Mouse (Mus musculus): Measurements from ENCODE around the gene Krt87. TPM values are rescaled to one million over a fixed set of nuclear protein-coding genes. Genes with fewer than 3 reads are reported as not detected.

Krt87 gene
- polyA plus RNA-seq, 1 experiment, result not detected

DNA sequence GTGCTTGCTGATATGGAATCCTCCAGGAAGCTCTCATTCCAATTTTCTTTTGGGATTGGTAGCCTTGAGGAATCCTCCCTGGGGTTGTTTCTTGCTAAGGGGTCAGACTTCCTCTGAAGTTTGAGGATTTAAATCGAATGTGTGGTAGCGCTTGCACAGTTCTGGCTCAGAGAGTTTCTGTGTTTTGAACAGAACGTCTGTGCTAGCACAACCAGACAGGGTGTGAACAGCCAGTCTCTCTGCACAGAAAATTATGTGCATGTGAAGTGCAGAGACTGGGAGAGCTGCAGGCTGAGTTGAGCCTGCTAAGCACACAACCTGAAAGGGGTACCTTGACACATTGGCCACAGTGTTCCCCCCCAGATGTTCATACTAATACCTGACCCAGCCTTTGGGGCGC, 2.2 kb upstream of the Krt87 start:
- Histone ChIP-seq H3K9me3 (ENCODE audit: control insufficient read depth, low read length) (no peaks in the 10 kb centered on the region), H3K4me3 (replicated peaks) (no peak overlapping the region), H3K27me3 (ENCODE audit: control insufficient read depth) (peaks cover 20% of the 10 kb centered on the region), H3K4me1 (ENCODE audit: control insufficient read depth) (no peaks in the 10 kb centered on the region), H3K36me3 (ENCODE audit: control insufficient read depth) (no peaks in the 10 kb centered on the region)
- TF ChIP-seq GATA1 (IDR thresholded peaks at IDR 0.05; ENCODE audit: low read length), result no peak
- TF ChIP-seq TAL1 (IDR thresholded peaks at IDR 0.05; ENCODE audit: low read length), result no peak

DNA sequence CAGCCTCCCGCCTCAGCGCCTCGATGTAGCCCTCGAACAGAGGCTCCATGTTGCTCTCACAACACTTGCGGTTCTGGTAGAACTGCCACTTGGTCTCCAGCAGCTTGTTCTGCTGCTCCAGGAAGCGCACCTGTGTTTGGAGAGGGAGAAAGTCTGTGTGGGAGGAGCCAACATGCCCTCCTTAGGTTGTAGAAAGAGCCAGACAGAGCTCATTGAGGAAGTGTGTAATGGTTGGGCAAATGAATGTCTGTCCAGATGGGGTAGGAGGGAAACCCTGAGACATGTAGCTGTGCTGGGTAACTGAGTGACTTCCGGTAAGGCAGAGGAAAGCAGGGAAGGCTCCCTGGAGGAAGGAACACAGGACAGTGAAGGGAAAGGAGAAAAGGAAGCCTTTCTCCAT, 2.0 kb downstream of the Krt87 start:
- no peak overlapping the region for H3K4me3 ChIP-seq (replicated peaks)
- no peaks in the 10 kb centered on the region for H3K4me1 ChIP-seq (ENCODE audit: control insufficient read depth)
- no peaks in the 10 kb centered on the region for H3K36me3 ChIP-seq (ENCODE audit: control insufficient read depth)
- peaks cover 20% of the 10 kb centered on the region for H3K27me3 ChIP-seq (ENCODE audit: control insufficient read depth)
- TF ChIP-seq TAL1 (IDR thresholded peaks at IDR 0.05; ENCODE audit: low read length) (no peak), GATA1 (IDR thresholded peaks at IDR 0.05; ENCODE audit: low read length) (no peak)
- H3K9me3 ChIP-seq (ENCODE audit: control insufficient read depth, low read length), result no peaks in the 10 kb centered on the region

DNA sequence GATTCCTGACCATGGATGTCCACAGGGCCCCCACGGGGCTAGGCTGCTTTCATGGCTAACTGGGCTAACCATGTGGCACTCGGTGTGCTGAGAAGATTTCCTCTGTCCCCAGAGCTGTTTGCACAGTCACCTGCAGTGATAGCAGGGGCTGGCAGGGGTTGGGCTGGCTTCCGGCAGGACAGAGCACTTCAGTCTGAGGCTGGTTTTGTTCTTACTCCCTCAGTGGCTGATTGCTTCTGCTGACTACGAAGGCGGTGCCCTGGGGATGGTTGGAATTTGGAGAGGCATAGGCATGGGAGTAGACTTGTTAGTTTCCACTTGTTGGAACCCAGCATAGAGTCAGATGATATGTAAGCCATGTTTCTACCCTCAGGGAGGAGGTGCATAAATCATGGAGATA, 13.7 kb downstream of the Krt87 start:
- Histone ChIP-seq H3K9me3 (ENCODE audit: control insufficient read depth, low read length) (no peaks in the 10 kb centered on the region), H3K27me3 (ENCODE audit: control insufficient read depth) (no peaks in the 10 kb centered on the region), H3K4me1 (ENCODE audit: control insufficient read depth) (no peaks in the 10 kb centered on the region), H3K4me3 (replicated peaks) (no peak overlapping the region), H3K36me3 (ENCODE audit: control insufficient read depth) (no peaks in the 10 kb centered on the region)
- no peak for TF ChIP-seq GATA1 (IDR thresholded peaks at IDR 0.05; ENCODE audit: low read length)
- no peak for TF ChIP-seq TAL1 (IDR thresholded peaks at IDR 0.05; ENCODE audit: low read length)

DNA sequence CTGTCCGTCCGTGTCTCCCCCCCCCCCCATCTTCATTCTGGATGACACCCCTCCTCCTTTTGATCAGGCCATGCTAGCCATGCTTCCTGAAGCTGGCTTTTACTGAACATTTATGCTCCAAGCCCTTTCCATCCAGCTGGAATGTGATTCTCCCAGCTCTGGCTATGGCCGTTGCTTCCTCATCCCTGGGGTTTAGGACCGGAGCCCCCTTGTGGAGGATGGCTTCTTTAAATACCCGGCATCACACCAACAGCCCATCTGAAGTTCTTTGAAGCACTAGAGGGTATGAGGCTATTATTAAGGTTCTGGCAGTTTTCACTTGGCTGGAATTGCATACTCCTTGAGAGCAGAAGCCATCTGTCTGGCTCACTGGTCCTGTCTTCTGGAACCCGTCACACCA, 17.7 kb downstream of the Krt87 start:
- Histone ChIP-seq H3K27me3 (ENCODE audit: control insufficient read depth) (no peaks in the 10 kb centered on the region), H3K36me3 (ENCODE audit: control insufficient read depth) (no peaks in the 10 kb centered on the region), H3K9me3 (ENCODE audit: control insufficient read depth, low read length) (no peaks in the 10 kb centered on the region), H3K4me3 (replicated peaks) (no peak overlapping the region), H3K4me1 (ENCODE audit: control insufficient read depth) (no peaks in the 10 kb centered on the region)
- TF ChIP-seq GATA1 (IDR thresholded peaks at IDR 0.05; ENCODE audit: low read length), result no peak

DNA sequence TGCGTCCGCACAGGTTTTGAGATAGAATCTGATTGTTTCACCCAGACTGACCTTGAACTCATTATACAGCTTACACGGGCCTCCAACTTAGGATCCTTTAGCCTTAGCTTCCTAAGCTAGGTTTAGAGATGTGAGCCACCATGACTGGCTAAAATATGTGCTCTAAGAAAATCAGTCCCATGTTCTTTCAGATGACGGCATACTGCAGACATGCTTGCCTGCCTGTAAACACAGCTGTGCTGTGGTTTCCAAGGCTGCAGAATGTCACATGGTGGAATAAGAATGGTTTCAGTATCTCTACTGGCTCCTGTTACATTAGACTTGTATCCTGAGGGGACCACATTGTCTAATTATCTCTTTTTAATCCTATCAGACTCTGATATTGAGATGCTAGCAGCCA, 19.7 kb downstream of the Krt87 start:
- no peak overlapping the region for H3K4me3 ChIP-seq (replicated peaks)
- TF ChIP-seq TAL1 (IDR thresholded peaks at IDR 0.05; ENCODE audit: low read length) (no peak), GATA1 (IDR thresholded peaks at IDR 0.05; ENCODE audit: low read length) (no peak)
- H3K9me3 ChIP-seq (ENCODE audit: control insufficient read depth, low read length), result no peaks in the 10 kb centered on the region
- no peaks in the 10 kb centered on the region for H3K4me1 ChIP-seq (ENCODE audit: control insufficient read depth)
- H3K27me3 ChIP-seq (ENCODE audit: control insufficient read depth), result no peaks in the 10 kb centered on the region
- no peaks in the 10 kb centered on the region for H3K36me3 ChIP-seq (ENCODE audit: control insufficient read depth)

DNA sequence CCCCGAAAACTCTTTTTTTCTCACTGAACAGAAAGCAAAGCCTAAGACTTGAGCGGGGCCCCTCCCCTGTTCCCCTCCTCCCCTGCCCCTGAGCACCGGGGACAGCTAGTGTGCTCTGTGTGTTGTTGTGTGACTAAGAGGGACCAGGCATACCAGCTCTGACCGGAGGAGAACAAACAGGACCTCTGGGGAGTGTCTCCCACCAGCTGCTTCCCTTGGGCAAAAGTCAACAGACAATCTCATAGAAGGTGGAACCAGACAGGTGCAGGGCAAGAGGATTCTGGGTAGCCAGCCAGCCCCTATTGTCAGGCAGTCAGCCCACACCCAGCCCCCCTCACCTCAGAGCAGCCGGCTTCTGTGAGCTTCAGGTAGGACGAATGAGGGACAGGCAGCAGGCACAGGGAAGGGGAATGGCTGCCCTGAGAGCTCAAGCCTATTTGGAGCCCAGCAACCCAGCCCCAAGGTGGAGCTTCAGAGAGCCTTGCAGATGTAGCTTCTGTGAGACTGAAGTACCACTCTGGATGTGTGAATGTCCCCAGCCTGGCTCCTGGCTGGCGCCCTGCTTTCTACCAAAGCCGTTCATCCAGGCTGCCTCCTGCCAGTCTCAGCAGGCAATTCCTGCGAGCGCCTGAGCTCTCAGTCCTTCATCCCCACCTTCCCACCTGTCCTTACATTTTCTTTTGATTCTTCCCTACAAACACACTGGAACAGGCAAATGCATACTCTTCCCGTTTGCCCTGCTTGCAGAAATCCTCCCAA, 23.6 kb downstream of the Krt87 start:
- no peaks in the 10 kb centered on the region for H3K9me3 ChIP-seq (ENCODE audit: control insufficient read depth, low read length)
- H3K27me3 ChIP-seq (ENCODE audit: control insufficient read depth), result peaks cover 12% of the 10 kb centered on the region
- TF ChIP-seq GATA1 (IDR thresholded peaks at IDR 0.05; ENCODE audit: low read length), result no peak
- TF ChIP-seq TAL1 (IDR thresholded peaks at IDR 0.05; ENCODE audit: low read length), result no peak
- no peaks in the 10 kb centered on the region for H3K36me3 ChIP-seq (ENCODE audit: control insufficient read depth)
- H3K4me1 ChIP-seq (ENCODE audit: control insufficient read depth), result no peaks in the 10 kb centered on the region
- no peak overlapping the region for H3K4me3 ChIP-seq (replicated peaks)

DNA sequence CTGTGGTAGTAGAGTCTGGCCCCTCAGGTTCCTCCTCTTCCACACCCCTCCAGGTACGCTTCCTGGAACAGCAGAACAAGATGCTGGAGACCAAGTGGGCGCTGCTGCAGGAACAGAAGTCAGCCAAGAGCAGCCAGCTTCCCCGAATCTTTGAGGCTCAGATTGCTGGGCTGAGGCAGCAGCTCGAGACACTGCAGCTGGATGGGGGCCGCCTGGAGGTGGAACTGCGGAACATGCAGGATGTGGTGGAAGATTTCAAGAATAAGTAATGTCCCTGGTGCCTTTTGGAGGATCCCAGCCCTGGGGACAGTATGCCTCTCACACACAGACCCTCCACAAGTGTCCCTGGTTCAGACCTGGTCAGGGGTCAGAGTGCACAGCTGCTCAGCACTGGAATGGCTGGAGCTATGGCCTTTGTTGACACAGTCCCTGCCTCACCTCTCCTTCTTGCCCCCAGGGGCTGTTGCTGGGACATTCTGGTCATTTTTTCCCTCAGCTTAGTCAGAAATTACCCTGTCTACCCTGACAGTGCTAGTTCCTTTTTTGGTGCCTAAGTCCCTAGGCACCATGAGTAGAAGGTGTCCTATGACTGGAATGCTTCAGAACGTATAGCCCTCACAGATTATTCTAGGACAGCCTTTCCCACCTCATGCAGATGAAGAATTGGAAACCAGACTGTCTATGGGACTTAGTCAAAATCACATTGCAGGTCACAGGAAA, 24.5 kb downstream of the Krt87 start:
- Histone ChIP-seq H3K4me1 (ENCODE audit: control insufficient read depth) (no peaks in the 10 kb centered on the region), H3K36me3 (ENCODE audit: control insufficient read depth) (no peaks in the 10 kb centered on the region), H3K9me3 (ENCODE audit: control insufficient read depth, low read length) (no peaks in the 10 kb centered on the region), H3K4me3 (replicated peaks) (no peak overlapping the region), H3K27me3 (ENCODE audit: control insufficient read depth) (peaks cover 12% of the 10 kb centered on the region)
- no peak for TF ChIP-seq GATA1 (IDR thresholded peaks at IDR 0.05; ENCODE audit: low read length)
- TF ChIP-seq TAL1 (IDR thresholded peaks at IDR 0.05; ENCODE audit: low read length), result no peak

DNA sequence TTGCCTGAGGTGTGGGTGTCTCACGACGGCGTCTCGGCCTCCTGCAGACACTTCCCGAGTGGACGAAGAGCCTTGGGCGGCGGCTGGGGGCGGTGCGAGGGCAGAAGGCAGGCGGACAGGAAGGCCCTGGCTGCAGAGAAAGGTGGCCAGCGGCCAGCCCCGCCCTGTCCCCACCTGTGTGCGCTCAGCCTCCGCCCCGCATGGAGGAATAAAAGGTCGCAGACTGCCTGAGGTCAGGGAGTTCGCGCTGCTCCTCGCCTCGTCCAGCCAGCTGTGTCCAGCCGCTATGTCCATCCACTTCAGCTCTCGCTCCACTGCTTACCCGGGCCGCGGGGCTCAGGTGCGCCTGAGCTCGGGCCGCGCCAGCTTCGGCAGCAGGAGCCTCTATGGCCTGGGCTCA, 26.4 kb downstream of the Krt87 start:
- TF ChIP-seq GATA1 (IDR thresholded peaks at IDR 0.05; ENCODE audit: low read length), result no peak
- TF ChIP-seq TAL1 (IDR thresholded peaks at IDR 0.05; ENCODE audit: low read length), result no peak
- peaks cover 12% of the 10 kb centered on the region for H3K27me3 ChIP-seq (ENCODE audit: control insufficient read depth)

DNA sequence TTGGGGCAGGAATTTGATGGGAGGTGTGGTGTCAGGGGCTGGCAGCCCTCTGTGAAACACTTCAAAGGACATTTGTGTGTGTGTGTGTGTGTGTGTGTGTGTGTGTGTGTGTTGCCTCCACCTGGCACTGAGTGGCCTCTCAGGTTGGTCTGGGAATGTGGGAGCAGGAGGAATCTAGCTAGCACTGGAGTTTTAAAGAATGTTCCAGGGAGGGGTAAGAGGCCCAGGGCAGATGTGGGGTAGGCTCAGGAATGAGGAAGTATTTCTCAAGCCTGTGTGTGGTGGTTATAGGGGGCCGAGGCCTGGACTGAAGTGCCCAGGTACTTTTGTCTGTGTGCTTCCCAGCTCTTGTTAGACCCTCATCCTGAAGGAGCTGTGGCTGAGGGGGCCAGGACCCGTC, 27.8 kb downstream of the Krt87 start, which contains the start of gene Krt7:
Gene Krt7 (plus strand): TSS at position 269 of the 400 bp plus-strand sequence.
- H3K36me3 ChIP-seq (ENCODE audit: control insufficient read depth), result no peaks in the 10 kb centered on the region
- H3K4me3 ChIP-seq (replicated peaks), result no peak within 1 kb of the TSS
- TF ChIP-seq TAL1 (IDR thresholded peaks at IDR 0.05; ENCODE audit: low read length) (no peak), GATA1 (IDR thresholded peaks at IDR 0.05; ENCODE audit: low read length) (no peak)
- no peaks in the 10 kb centered on the region for H3K9me3 ChIP-seq (ENCODE audit: control insufficient read depth, low read length)
- H3K27me3 ChIP-seq (ENCODE audit: control insufficient read depth), result peaks cover 12% of the 10 kb centered on the region
- H3K4me1 ChIP-seq (ENCODE audit: control insufficient read depth), result no peaks in the 10 kb centered on the region

More for the DNA sequence above, 26.4 kb downstream of the Krt87 start:
- no peaks in the 10 kb centered on the region for H3K9me3 ChIP-seq (ENCODE audit: control insufficient read depth, low read length)
- H3K4me1 ChIP-seq (ENCODE audit: control insufficient read depth), result no peaks in the 10 kb centered on the region
- no peaks in the 10 kb centered on the region for H3K36me3 ChIP-seq (ENCODE audit: control insufficient read depth)
- H3K4me3 ChIP-seq (replicated peaks), result no peak overlapping the region

Measured in erythroblast, embryonic 14.5 days (primary cell).